Mouse (Mus musculus): Measurements from ENCODE around the gene Trappc3l. TPM values are rescaled to one million over a fixed set of nuclear protein-coding genes. Genes with fewer than 3 reads are reported as not detected.
"Not testable (repeated sequence)": the region's sequence is repeated elsewhere in the genome, so short reads cannot be mapped to it uniquely, and the experiment has no call there.

The Trappc3l gene
- total RNA-seq (2021) = not detected
- long read RNA-seq, experiment 1 = 0 reads
- long read RNA-seq, experiment 2 = 0 reads

DNA sequence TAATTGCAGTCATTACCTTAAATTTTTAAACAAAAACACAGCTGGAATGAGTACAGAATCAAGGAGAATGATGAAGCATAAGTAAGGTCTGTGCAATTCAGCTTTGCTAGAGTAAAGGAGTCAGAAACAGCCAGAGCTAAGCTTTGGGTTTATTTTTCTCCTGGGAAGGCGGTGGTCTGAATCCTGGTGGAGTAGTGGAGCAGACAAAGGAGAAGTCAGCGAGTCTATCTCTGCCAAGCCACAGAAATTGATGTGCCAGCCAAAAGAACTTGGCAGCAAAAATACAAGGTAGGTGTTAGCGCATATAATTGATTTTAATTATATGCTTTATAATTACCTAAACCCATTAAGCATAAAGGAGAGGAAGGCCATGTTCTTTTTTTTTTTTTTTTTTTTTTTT, at the start of gene Trappc3l:
Gene Trappc3l (plus strand): TSS at position 197 of the 400 bp plus-strand sequence.
- no peak for DNase-seq (ENCODE audit: low spot score in 2 of 2)

DNA sequence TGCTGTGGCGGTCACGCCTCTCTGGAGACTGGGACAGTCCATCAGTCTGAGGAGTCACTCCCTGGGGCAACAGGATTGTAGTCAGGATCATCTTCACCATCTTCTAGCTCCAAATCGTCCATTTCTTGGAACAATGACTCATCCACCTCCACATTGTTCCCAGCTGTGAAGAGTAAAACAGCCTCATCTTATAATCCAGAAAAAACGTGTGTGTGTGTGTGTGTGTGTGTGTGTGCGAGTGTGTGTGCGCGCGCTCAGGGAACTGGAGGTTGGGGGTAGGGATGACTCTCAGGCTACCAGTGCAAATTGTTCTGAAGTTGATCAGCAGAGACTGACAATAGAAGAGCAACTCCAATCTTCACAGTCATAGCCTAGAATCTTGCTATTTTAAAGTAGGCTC, 40.7 kb upstream of the Trappc3l start:
- not testable (repeated sequence) for DNase-seq (ENCODE audit: low spot score in 2 of 2)

DNA sequence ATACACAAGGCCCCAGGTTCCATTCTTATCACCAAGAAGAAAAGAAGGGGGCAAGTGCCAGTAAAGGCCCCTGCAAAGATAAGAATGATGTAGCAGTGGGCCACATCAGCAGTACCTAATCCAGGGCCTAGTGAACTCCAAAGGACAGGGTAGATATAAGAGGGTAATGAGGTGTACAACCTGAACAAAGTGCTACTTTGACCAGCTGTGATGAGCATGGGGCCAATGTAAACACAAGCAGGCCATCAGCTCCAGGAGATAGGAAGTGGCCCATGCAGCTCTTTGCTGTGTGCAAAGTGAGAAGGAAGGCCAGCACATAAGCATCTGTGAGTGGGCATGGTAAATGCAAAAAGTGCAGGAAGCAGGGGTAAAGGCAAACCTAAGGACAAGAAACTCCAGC, 39.0 kb upstream of the Trappc3l start:
- DNase-seq (ENCODE audit: low spot score in 2 of 2) = no peak

DNA sequence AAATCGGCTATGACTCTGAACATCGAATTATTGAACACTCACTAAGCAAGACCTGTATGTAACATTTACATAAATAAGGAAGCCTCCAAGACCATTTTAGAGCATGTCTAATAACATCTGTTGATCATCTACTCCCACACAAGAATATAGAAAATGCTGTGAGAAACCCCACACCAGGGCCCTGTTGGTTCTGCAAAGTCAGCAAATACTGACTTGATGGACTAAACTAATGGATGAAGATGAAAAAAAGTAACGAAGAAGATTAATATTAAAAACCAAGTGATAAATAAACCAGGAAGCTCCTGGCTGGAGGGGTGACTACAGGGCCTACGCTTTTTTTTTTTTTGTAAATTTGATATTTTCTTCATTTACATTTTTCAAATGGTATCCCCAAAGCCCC, 24.8 kb upstream of the Trappc3l start:
- DNase-seq (ENCODE audit: low spot score in 2 of 2) = no peak

DNA sequence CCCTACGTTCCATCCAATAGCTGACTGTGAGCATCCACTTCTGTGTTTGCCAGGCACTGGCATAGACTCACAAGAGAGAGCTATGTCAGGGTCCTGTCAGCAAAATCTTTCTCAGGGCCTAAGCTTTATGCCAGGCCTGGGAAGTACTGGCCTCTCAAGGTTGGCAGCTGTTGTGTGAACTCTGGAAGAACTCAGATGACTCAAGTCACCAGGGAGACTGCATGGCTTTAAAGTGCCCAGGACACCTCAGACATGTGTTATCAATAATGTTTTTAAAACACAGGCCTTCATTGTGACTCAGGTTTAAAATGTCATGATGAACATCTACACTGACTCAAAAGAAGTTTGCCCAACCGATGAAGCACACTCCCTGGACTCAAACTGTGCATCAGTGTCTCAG, 24.2 kb upstream of the Trappc3l start:
- DNase-seq (ENCODE audit: low spot score in 2 of 2) = no peak

DNA sequence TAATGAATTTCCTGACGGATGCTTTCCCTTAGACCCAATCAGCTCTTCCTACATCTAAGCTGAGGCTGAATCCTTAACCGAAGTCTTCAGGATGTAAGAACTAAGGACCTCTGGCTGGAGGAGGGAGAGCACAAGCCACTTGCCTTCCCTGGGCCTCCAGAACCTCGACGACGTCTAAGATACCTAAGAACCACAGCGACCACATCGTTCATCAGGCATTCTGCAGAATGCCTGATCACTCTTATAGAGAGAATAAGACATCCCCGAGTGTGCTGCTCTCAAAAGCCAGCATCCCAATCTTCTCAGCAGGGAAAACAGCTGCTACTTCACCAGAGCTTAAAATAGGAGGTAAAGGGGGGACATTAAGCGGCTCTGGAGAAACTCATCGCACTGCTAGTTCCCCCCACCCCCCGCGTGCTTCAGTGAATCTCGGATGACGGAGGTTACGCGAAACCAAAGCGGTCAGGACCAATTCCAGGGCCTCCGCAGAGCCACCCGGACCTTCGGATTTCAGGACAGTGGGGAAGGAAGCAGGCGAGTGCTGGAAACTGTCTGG, 18.6 kb upstream of the Trappc3l start:
- no peak for DNase-seq (ENCODE audit: low spot score in 2 of 2)

DNA sequence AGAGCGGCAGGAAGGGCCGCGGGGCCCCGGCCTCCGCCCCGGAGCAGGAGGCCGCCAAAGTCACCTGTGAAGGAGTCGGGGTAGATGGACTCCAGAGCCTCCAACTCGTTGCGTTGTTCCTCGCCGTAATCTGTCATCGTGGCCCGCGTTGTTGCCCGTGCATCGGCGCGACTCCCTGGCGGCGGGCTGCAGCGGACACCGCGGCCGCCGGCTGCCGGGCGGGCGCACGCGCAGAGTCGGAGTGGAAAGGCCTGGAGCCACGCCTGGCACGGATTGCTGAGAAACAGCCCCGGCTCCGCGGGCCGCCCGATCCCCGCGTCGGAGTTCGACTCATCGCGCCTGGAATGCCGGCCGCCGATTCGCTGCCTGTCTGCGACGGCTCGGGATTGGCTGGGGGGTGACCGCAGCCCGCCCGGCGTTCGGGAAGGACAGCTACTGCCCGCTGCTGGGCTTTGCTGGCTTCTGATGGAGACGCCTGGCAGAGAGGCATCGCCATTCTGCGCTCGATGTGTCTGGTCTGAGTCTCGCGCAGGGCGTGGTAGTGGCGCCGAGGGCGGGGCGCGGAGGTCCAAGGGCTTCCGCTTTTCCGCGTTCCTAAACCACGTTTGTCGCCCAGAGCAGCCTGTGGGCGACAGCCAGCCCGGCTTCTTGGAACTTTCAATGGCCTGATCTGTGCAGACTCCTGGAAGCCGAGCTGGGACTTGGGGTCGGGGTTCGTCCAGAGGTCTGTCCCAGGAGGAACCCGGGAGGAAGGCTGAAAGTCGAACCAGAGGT, 17.9 kb upstream of the Trappc3l start, which contains the start of gene Rwdd1:
Gene Rwdd1 (minus strand): TSS at position 323 of the 774 bp plus-strand sequence.
- peak; percentile 93 to 95 for DNase-seq (ENCODE audit: low spot score in 2 of 2)

DNA sequence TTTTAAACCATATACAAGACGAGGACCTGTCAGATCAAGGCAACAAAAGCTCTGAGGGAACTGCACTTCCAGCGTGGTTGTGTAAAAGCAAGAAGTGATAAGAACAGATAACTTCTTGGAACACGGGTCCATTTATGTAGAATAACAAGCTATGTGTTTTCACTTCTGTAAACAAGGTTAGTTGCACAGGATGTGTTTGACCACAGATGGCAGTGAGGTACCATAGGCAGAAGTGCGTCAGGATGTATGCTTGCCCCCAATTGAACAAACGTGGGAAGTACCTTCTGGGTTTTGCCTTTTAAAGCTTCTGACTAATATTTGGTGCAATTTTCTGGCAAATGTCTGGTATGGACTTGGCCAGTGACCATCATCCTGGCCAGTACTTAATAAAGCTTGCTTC, 7.1 kb upstream of the Trappc3l start:
- no peak for DNase-seq (ENCODE audit: low spot score in 2 of 2)

DNA sequence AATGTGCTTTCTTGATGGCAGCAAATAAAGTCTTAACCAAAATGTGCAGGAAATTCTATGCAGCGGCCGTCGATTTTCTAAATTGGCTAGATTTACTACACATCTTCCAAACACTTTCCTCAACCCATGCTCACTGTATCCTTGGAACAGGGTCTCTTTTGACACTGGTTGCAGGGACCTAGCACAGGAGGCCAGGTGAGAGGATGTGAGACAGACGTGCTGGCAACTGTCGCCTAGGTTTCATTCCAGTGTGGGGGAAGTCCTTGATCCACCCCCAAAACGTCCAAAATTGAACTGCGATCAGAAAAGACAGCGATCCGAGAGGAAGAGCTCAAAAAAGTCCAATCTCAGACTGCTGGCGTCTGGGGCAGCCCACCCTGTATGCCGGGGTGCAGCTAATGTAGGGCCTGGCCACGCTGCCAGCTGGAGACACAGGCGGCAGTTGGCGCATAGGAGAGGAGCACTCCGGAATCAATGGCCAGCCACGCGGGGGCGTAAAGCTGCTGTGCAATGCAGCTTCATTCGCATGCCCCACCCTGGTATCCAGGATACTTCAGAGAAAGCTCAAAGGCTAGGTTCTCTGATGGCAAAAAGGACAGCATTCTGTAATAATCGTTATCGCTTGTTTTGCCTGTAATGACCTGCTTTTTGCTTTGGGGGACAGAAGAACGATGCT, 3.6 kb upstream of the Trappc3l start:
- peak; percentile 60 to 61 for DNase-seq (ENCODE audit: low spot score in 2 of 2)

DNA sequence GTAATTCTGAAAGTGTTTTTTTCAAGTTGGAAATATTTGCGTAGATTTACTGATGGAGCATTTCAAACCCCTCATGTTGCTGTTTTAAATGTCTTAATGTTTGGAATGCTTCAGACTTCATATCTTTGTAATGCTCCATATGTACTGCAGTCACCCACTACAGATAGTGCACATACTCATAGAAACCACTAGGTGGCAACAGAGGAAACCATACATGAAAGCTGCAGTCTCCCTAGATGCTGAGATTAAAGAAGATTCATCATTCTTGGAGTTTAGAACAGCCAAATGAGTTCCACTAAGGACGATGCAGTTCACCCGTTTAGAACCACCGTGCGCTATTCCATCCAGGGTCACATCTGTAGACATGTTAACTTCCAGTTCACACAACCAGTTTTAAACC, 810 bp upstream of the Trappc3l start:
- DNase-seq (ENCODE audit: low spot score in 2 of 2) = no peak

DNA sequence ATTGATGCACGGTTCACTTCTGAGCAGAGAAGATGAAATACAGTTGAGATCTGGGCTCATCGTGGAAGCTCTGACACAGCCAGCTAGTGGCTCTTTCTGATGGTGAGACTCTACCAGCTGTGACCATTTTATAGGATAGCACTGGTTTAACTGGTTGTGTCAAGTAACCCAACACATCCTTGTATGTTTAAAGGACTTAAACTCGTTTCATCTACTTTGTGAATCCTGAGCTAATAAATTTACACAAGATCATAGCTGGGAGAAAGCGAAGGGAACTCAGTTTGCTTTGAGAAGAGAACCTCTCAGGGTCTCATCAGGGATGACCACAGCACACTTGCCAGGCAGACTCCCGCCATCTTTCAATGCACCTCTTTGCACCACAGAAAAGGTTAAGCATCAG, 6.8 kb downstream of the Trappc3l start, which contains the start of gene Calhm4:
Gene Calhm4 (minus strand): TSS at position 101 of the 400 bp plus-strand sequence.
- no peak for DNase-seq (ENCODE audit: low spot score in 2 of 2)

DNA sequence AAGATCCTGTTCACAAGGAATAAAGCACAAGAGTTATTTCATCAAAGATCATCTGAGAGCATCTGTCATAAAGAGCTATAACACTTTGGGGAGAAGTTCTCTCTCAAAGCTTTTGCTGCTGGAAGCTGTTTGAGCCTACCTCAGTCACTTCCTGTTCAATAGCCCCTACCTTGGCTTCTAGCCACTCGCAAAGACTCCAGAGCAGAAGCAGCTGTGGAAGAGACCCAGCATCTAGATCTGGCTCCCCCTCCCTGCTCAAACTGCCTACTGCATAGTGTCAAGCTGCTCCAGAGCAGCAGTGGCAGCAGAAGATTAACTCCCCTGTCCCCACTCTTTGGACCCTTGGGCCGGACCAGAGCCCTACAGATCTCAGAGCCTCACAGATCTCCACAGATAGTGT, 16.6 kb downstream of the Trappc3l start:
- DNase-seq (ENCODE audit: low spot score in 2 of 2) = no peak

DNA sequence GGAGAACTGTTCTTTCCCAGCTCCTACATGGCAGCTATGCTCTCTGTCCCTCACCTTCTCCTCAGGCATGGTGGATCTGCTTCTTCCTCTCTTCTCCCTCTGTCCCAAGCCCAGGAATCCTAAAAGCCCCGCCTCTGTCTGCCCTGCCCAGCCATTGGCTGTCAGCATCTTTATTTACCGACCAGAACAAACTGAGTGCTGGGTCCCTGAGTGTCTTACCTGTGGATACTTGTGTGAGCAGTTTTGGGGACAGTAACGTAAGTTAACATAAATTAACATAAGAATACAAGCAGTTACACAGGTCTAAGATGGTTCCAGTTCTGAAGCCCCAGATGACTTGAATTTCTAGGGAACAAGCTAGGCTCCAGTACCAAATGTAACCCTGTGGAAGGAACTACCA, 29.2 kb downstream of the Trappc3l start:
- no peak for DNase-seq (ENCODE audit: low spot score in 2 of 2)

DNA sequence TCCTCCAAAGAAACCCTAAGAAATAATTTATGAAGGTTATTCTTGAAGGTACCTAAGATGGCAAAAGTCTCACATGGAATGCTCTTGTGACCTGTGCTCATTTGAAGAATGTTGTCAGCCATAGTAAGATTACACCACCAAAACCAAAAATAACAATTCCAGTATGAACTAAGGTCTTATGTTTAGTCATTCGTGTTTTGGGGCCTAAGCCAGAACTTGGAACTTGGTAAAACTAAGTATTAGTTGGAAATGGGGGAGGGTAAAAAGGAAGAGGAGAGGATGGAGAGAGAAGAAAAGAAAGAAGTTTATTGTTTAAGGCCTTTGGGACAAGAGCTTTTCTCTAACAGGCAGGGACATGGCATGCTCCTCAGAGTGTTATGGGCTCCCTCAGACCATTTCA, 32.2 kb downstream of the Trappc3l start:
- DNase-seq (ENCODE audit: low spot score in 2 of 2) = no peak

DNA sequence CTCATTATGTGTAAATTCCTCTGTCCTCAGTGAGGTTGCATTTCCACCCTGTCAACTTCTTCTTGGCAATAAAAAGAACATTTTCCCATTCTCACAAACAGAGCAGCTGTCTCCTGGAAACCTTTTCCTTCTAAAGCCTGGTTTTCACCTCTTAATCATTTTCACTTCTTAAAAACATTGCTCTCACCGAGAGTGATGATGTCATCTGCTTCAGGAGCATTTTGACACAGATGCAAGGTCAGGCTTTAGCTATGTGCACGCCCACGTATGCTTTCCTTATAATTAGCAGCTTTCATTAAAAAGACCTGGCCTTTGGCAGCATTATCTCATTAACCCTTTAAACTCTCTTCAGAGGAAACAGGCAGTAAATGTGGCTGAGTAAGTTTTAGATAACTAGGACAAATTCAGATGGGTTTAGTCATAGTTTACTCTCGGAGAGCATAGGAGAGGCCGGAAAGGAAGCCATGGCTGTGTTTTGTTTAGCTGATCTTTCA, 33.6 kb downstream of the Trappc3l start:
- DNase-seq (ENCODE audit: low spot score in 2 of 2) = no peak

DNA sequence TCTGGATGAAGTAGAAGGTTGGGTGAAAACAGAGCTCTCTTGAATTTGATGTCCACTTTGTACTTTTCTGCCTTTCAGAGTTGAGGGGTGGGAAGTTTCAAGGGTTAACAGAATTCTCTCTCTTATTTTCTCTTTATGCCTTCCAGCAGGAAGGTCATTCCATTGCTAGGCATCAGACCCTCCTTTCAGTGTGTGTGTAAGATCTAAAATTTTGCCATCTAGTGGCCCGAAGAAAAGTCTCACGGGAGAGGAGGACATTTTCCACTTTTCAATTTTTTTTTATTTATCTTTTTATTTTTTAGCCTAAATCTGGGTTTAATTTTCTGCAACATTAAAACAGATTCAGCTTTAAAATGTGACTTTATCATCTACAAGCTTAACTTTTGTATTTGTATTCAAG, 34.3 kb downstream of the Trappc3l start:
- DNase-seq (ENCODE audit: low spot score in 2 of 2) = no peak

DNA sequence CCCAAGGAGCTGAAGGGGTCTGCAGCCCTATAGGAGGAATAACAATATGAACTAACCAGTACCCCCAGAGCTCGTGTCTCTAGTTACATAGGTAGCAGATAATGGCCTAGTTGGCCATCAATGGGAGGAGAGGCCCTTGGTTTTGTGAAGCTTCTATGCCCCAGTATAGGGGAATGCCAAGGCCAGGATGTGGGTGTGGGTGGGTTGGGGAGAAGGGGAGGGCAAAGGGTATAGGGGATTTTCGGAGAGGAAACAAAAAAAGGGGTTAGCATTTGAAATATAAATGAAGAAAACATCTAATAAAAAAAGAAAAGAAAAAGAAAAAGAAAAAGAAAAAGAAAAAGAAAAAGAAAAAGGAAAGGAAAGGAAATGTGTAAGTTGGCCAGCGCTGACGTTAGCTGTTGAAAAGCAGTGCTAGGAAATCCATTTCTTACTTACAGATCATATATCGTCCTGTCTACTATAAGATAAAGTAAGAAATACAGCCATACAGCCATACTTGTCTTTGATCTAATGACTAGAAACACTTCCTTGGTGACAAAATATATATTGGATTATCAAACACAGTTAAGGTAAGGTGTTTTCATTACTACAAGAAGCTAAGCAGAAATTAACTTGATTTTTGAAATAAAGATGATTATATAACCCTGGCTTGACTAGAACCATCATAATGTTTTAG, 37.3 kb downstream of the Trappc3l start:
- DNase-seq (ENCODE audit: low spot score in 2 of 2) = no peak

DNA sequence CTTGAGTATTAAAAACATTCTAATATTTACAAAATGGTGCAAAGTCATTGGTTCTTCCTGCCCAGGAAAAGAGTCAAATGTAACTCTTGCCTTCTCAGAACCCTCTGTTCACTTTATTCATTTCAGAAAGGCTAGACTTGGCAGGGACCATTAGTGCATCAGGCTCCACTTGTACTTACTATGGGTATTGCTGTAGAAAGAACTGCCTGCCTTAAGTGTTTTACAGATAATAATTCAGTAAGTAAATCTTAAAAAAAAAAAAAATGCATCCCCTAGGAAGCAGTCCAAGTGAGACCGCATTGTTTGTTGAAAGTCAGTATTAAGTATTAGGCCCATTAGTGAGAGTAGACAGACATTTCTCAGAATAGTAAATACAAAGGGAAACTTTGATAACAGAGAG, 49.1 kb downstream of the Trappc3l start:
- DNase-seq (ENCODE audit: low spot score in 2 of 2) = no peak

DNA sequence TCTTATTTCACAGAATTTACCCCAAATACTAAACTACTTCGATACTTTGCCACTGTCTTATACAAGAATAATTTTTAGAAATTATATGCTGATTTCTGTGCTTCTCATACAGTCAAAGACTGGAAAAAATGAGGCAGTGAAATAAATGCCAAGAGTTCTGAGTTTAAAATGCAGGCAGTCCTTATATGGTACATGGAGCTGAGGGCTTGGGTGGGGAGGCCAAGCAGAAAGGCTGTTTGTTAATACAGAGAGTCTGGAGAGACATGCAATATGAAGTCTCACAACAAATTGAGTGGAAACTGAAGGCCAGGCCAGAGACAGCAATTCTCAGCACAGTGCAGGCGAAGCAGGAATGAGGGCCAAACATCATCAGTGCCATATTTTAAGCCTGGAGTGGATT, 51.1 kb downstream of the Trappc3l start:
- no peak for DNase-seq (ENCODE audit: low spot score in 2 of 2)

DNA sequence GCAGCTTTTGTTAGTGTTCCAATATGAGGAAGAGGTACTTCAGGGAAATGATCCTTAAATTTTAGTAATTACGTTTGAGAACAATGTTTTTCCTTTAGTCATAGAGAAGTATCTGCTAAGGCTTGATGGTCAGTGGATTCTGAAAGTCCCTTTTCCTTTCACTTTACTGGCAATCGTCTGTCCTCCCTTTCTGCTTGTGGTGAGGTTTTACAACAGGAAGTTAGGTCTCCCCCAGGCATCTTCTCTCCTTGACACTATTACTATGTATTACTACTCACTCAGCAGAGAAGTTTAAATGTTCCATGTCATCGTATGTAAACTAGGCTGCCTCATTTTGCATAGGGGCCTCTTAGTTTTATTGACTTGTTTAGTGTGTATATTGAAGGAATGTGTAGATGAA, 52.1 kb downstream of the Trappc3l start:
- DNase-seq (ENCODE audit: low spot score in 2 of 2) = no peak

DNA sequence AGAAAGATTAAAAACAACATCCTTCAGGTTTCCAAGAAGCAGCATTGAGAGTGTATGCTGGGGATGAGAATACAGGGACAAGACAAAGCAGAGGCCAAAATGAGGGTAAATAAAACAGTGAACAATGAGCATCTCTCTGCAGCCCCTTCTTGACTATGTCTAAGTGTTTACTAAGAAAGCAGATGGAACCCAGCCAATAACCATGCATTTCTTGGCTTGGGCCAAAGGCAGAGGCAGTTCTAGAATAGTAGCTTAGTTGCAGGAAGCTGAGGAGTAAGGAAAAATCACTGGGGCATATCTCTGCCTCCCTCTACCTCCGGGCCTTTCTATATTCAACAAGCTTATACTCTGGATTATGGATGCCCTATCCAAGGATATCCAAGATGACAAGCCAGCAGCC, 53.1 kb downstream of the Trappc3l start:
- DNase-seq (ENCODE audit: low spot score in 2 of 2) = no peak
